8 mouse cellular contexts compared by ENCODE assay signal in genomic region chr10:128212871-128213323, GRCm38 (mm10). TPM values are rescaled to one million over a fixed set of nuclear protein-coding genes. Genes with fewer than 3 reads are reported as not detected.
DNase-seq lines count a peak whose midpoint lies in the region; ATAC-seq and TF ChIP-seq lines count a peak whose summit lies in the region.

No protein-coding gene starts in this region.

- H3K9ac ChIP-seq in intestine, postnatal 0 days (ENCODE audit: low read depth, low read length): 0 out of 2 replicates have a peak overlapping the region, but pooled peaks have one; percentile 8
- H3K9ac ChIP-seq in limb, embryonic 15.5 days: no peak overlapping the region
- no peak overlapping the region for H3K9ac ChIP-seq in midbrain, embryonic 15.5 days

- WGBS in intestine, postnatal 0 days: under 1% methylated on average over 18 of the region's 18 CpGs
- under 1% methylated on average over 18 of the region's 18 CpGs for WGBS in limb, embryonic 15.5 days
- WGBS in midbrain, embryonic 15.5 days: 1% methylated on average over 18 of the region's 18 CpGs

- peak; percentile 66 for DNase-seq in urinary bladder, postnatal 14 days (ENCODE audit: low spot score)
- no peak for DNase-seq in urinary bladder, postnatal 10 days (ENCODE audit: low spot score)
- peak; percentile 36 to 63 for DNase-seq in spleen, adult 18-20 months

- no peaks in the 10 kb centered on the region for H3K4me1 ChIP-seq in intestine, postnatal 0 days (replicated peaks; ENCODE audit: control insufficient read depth, insufficient read depth, low read length)
- peaks cover 17% of the 10 kb centered on the region for H3K4me1 ChIP-seq in limb, embryonic 15.5 days
- peaks cover 13% of the 10 kb centered on the region for H3K4me1 ChIP-seq in midbrain, embryonic 15.5 days

- H3K27me3 ChIP-seq in intestine, postnatal 0 days (replicated peaks; ENCODE audit: control insufficient read depth, insufficient read depth, low read length): no peaks in the 10 kb centered on the region
- H3K27me3 ChIP-seq in limb, embryonic 15.5 days: no peaks in the 10 kb centered on the region
- H3K27me3 ChIP-seq in midbrain, embryonic 15.5 days (replicated peaks): no peaks in the 10 kb centered on the region

- H3K27ac ChIP-seq in intestine, postnatal 0 days (ENCODE audit: low read depth, low read length): no peak overlapping the region
- H3K27ac ChIP-seq in limb, embryonic 15.5 days: peak overlapping the region; percentile 68; the same call in 1 of the 2 replicates
- no peak overlapping the region for H3K27ac ChIP-seq in midbrain, embryonic 15.5 days

- TF ChIP-seq CTCF in intestine, postnatal 0 days (IDR thresholded peaks at IDR 0.05; ENCODE audit: low read depth): peak; percentile 80

- ATAC-seq in common myeloid progenitor, adult 5-6 weeks (replicated peaks; ENCODE audit: low read depth, poor library complexity, severe bottlenecking): peak; percentile 68
- ATAC-seq in granulocyte monocyte progenitor cell, adult 5-6 weeks (replicated peaks; ENCODE audit: poor library complexity, severe bottlenecking): peak; percentile 60
- ATAC-seq in intestine, postnatal 0 days: peak; percentile 66
- 0 out of 2 replicates have a peak, but pooled peaks have one; percentile 36 for ATAC-seq in limb, embryonic 15.5 days (ENCODE audit: insufficient number of reproducible peaks, low FRiP score, low TSS enrichment, low read depth)
- no peak for ATAC-seq in midbrain, embryonic 15.5 days (replicated peaks)

- H3K4me2 ChIP-seq in intestine, postnatal 0 days (replicated peaks; ENCODE audit: low read depth): peak overlapping the region; percentile 69
- peak overlapping the region; percentile 74 for H3K4me2 ChIP-seq in limb, embryonic 15.5 days
- peak overlapping the region; percentile 50 for H3K4me2 ChIP-seq in midbrain, embryonic 15.5 days

- H3K9me3 ChIP-seq in intestine, postnatal 0 days (ENCODE audit: control insufficient read depth): no peaks in the 10 kb centered on the region
- no peaks in the 10 kb centered on the region for H3K9me3 ChIP-seq in limb, embryonic 15.5 days
- H3K9me3 ChIP-seq in midbrain, embryonic 15.5 days: no peaks in the 10 kb centered on the region

- peaks cover 3% of the 10 kb centered on the region; the same call in 1 of the 2 replicates for H3K36me3 ChIP-seq in intestine, postnatal 0 days (ENCODE audit: control insufficient read depth, insufficient read depth)
- H3K36me3 ChIP-seq in limb, embryonic 15.5 days: no peaks in the 10 kb centered on the region; the same call in 1 of the 2 replicates
- no peaks in the 10 kb centered on the region for H3K36me3 ChIP-seq in midbrain, embryonic 15.5 days (replicated peaks)

- peak overlapping the region; percentile 35 for H3K4me3 ChIP-seq in intestine, postnatal 0 days (ENCODE audit: low read depth, low read length)
- H3K4me3 ChIP-seq in limb, embryonic 15.5 days: peak overlapping the region; percentile 36
- H3K4me3 ChIP-seq in midbrain, embryonic 15.5 days: peak overlapping the region; percentile 17

RNA-seq across cellular contexts. Expression of gene Spryd4, which starts 1.3 kb away (rescaled TPM):
- total RNA-seq in common myeloid progenitor, adult 5-6 weeks (2017): 18.1 and 24.8 TPM in 2 replicates
- 15.1 and 16.3 TPM in 2 replicates for total RNA-seq in granulocyte monocyte progenitor cell, adult 5-6 weeks (2014; fragmentation: Nextera tagmentation)
- 9.7 and 19.2 TPM in 2 replicates for total RNA-seq in granulocyte monocyte progenitor cell, adult 5-6 weeks (2017)
- 22.9 and 23.2 TPM in 2 replicates for polyA plus RNA-seq in intestine, postnatal 0 days (2015; fragmentation: Nextera tagmentation; extraction: Ambion mirVana)
- polyA plus RNA-seq in limb, embryonic 15.5 days (2015; fragmentation: Nextera tagmentation; extraction: Ambion mirVana): 34.2 and 36.3 TPM in 2 replicates
- polyA plus RNA-seq in midbrain, embryonic 15.5 days (2015; fragmentation: Nextera tagmentation; extraction: Ambion mirVana): 20.2 and 21.4 TPM in 2 replicates

RNA-seq across cellular contexts. Expression of gene Mip, which starts 12.7 kb away (rescaled TPM):
- 1.2 TPM in 1 of 2 replicates, not detected in the other for total RNA-seq in common myeloid progenitor, adult 5-6 weeks (2017)
- 0.75 TPM in 1 of 2 replicates, not detected in the other for total RNA-seq in granulocyte monocyte progenitor cell, adult 5-6 weeks (2014; fragmentation: Nextera tagmentation)
- not detected in 2 replicates for total RNA-seq in granulocyte monocyte progenitor cell, adult 5-6 weeks (2017)
- polyA plus RNA-seq in intestine, postnatal 0 days (2015; fragmentation: Nextera tagmentation; extraction: Ambion mirVana): not detected in 2 replicates
- polyA plus RNA-seq in limb, embryonic 15.5 days (2015; fragmentation: Nextera tagmentation; extraction: Ambion mirVana): 0.12 and 0.26 TPM in 2 replicates
- 0.09 TPM in 1 of 2 replicates, not detected in the other for polyA plus RNA-seq in midbrain, embryonic 15.5 days (2015; fragmentation: Nextera tagmentation; extraction: Ambion mirVana)

RNA-seq across cellular contexts. Expression of gene Gls2, which starts 18.6 kb away (rescaled TPM):
- total RNA-seq in common myeloid progenitor, adult 5-6 weeks (2017): 4.3 and 5.8 TPM in 2 replicates
- total RNA-seq in granulocyte monocyte progenitor cell, adult 5-6 weeks (2014; fragmentation: Nextera tagmentation): not detected in 2 replicates
- not detected in 2 replicates for total RNA-seq in granulocyte monocyte progenitor cell, adult 5-6 weeks (2017)
- polyA plus RNA-seq in intestine, postnatal 0 days (2015; fragmentation: Nextera tagmentation; extraction: Ambion mirVana): 0.37 and 0.42 TPM in 2 replicates
- 1.8 TPM in 2 replicates for polyA plus RNA-seq in limb, embryonic 15.5 days (2015; fragmentation: Nextera tagmentation; extraction: Ambion mirVana)
- polyA plus RNA-seq in midbrain, embryonic 15.5 days (2015; fragmentation: Nextera tagmentation; extraction: Ambion mirVana): 1.2 and 1.7 TPM in 2 replicates

RNA-seq across cellular contexts. Expression of gene Timeless, which starts 19.0 kb away (rescaled TPM):
- 98.6 and 102 TPM in 2 replicates for total RNA-seq in common myeloid progenitor, adult 5-6 weeks (2017)
- 55.4 and 70.5 TPM in 2 replicates for total RNA-seq in granulocyte monocyte progenitor cell, adult 5-6 weeks (2014; fragmentation: Nextera tagmentation)
- 64.0 and 71.4 TPM in 2 replicates for total RNA-seq in granulocyte monocyte progenitor cell, adult 5-6 weeks (2017)
- 8.6 and 10.6 TPM in 2 replicates for polyA plus RNA-seq in intestine, postnatal 0 days (2015; fragmentation: Nextera tagmentation; extraction: Ambion mirVana)
- polyA plus RNA-seq in limb, embryonic 15.5 days (2015; fragmentation: Nextera tagmentation; extraction: Ambion mirVana): 46.2 and 46.9 TPM in 2 replicates
- polyA plus RNA-seq in midbrain, embryonic 15.5 days (2015; fragmentation: Nextera tagmentation; extraction: Ambion mirVana): 17.8 and 20.5 TPM in 2 replicates

RNA-seq across cellular contexts. Expression of gene Rbms2, which starts 32.8 kb away (rescaled TPM):
- 4.7 and 8.7 TPM in 2 replicates for total RNA-seq in common myeloid progenitor, adult 5-6 weeks (2017)
- total RNA-seq in granulocyte monocyte progenitor cell, adult 5-6 weeks (2014; fragmentation: Nextera tagmentation): 14.3 and 20.5 TPM in 2 replicates
- 1.8 and 2.1 TPM in 2 replicates for total RNA-seq in granulocyte monocyte progenitor cell, adult 5-6 weeks (2017)
- polyA plus RNA-seq in intestine, postnatal 0 days (2015; fragmentation: Nextera tagmentation; extraction: Ambion mirVana): 11.2 and 11.7 TPM in 2 replicates
- 42.2 and 43.8 TPM in 2 replicates for polyA plus RNA-seq in limb, embryonic 15.5 days (2015; fragmentation: Nextera tagmentation; extraction: Ambion mirVana)
- 8.9 and 9.2 TPM in 2 replicates for polyA plus RNA-seq in midbrain, embryonic 15.5 days (2015; fragmentation: Nextera tagmentation; extraction: Ambion mirVana)
